Mouse (Mus musculus) forebrain, embryonic 11.5 days (tissue): Measurements from ENCODE around the gene Aplp1. TPM values are rescaled to one million over a fixed set of nuclear protein-coding genes. Genes with fewer than 3 reads are reported as not detected.

ENCODE experiments used
- polyA plus RNA-seq: library from polyadenylated mRNA; unstranded; fragments of >200 nt; fragmentation: Nextera tagmentation; extraction: Ambion mirVana; gene quantifications from 2 replicates; pipeline ENCODE4 v1.2.1, GENCODE M21; 2014

Aplp1 gene
- polyA plus RNA-seq, 1 experiment from 2014 or later: 99.2 TPM

Other genes with a start within 250 kb of the Aplp1 start
- 39.7 and 47.7 TPM in 2 replicates for gene Capns1, start 246.7 kb downstream of the Aplp1 start, polyA plus RNA-seq
- gene Polr2i, start 213.6 kb downstream of the Aplp1 start, polyA plus RNA-seq: 166 and 167 TPM in 2 replicates
- 235 and 270 TPM in 2 replicates for gene Tbcb, start 213.3 kb downstream of the Aplp1 start, polyA plus RNA-seq
- not detected in 2 replicates for gene Ovol3, start 209.8 kb downstream of the Aplp1 start, polyA plus RNA-seq
- 0.13 and 0.56 TPM in 2 replicates for gene Thap8, start 165.4 kb downstream of the Aplp1 start, polyA plus RNA-seq
- 21.7 and 26.4 TPM in 2 replicates for gene Wdr62, start 165.1 kb downstream of the Aplp1 start, polyA plus RNA-seq
- 98.8 and 110 TPM in 2 replicates for gene Clip3, start 153.8 kb downstream of the Aplp1 start, polyA plus RNA-seq
- gene Alkbh6, start 136.8 kb downstream of the Aplp1 start, polyA plus RNA-seq: 71.3 and 83.8 TPM in 2 replicates
- 29.2 and 30.2 TPM in 2 replicates for gene Syne4, start 130.7 kb downstream of the Aplp1 start, polyA plus RNA-seq
- gene E130208F15Rik, start 123.8 kb downstream of the Aplp1 start, polyA plus RNA-seq: not detected in 2 replicates
- gene Sdhaf1, start 121.6 kb downstream of the Aplp1 start, polyA plus RNA-seq: 21.8 and 23.5 TPM in 2 replicates
- 7.2 TPM in 2 replicates for gene Lrfn3, start 82.8 kb downstream of the Aplp1 start, polyA plus RNA-seq
- 9.6 and 15.2 TPM in 2 replicates for gene Tyrobp, start 31.8 kb downstream of the Aplp1 start, polyA plus RNA-seq
- gene Hcst, start 25.7 kb downstream of the Aplp1 start, polyA plus RNA-seq: 1.0 TPM in 1 of 2 replicates, not detected in the other
- gene Nfkbid, start 23.8 kb downstream of the Aplp1 start, polyA plus RNA-seq: 1.3 and 1.6 TPM in 2 replicates
- 0.55 and 0.61 TPM in 2 replicates for gene Kirrel2, start 12.2 kb upstream of the Aplp1 start, polyA plus RNA-seq
- 0.21 and 0.24 TPM in 2 replicates for gene Nphs1, start 12.8 kb upstream of the Aplp1 start, polyA plus RNA-seq
- gene Prodh2, start 48.1 kb upstream of the Aplp1 start, polyA plus RNA-seq: not detected in 2 replicates
- gene Arhgap33, start 89.5 kb upstream of the Aplp1 start, polyA plus RNA-seq: 66.0 and 72.7 TPM in 2 replicates
- 5.5 and 7.4 TPM in 2 replicates for gene Hspb6, start 106.6 kb upstream of the Aplp1 start, polyA plus RNA-seq
- gene Proser3, start 106.8 kb upstream of the Aplp1 start, polyA plus RNA-seq: 20.0 and 23.6 TPM in 2 replicates
- gene Lin37, start 114.3 kb upstream of the Aplp1 start, polyA plus RNA-seq: 45.7 and 50.2 TPM in 2 replicates
- gene U2af1l4, start 117.8 kb upstream of the Aplp1 start, polyA plus RNA-seq: 89.2 and 97.5 TPM in 2 replicates
- gene Gm49396, start 117.8 kb upstream of the Aplp1 start, polyA plus RNA-seq: 12.1 and 13.6 TPM in 2 replicates
- 96.1 and 99.3 TPM in 2 replicates for gene Psenen, start 118.1 kb upstream of the Aplp1 start, polyA plus RNA-seq
- 4.7 and 6.0 TPM in 2 replicates for gene Igflr1, start 119.9 kb upstream of the Aplp1 start, polyA plus RNA-seq
- gene Kmt2b, start 143.2 kb upstream of the Aplp1 start, polyA plus RNA-seq: 14.3 TPM in 2 replicates
- 0.15 and 0.31 TPM in 2 replicates for gene Zbtb32, start 153.4 kb upstream of the Aplp1 start, polyA plus RNA-seq
- gene Upk1a, start 167.3 kb upstream of the Aplp1 start, polyA plus RNA-seq: 0.31 and 0.73 TPM in 2 replicates
- 700 and 735 TPM in 2 replicates for gene Cox6b1, start 180.6 kb upstream of the Aplp1 start, polyA plus RNA-seq
- not detected in 2 replicates for gene Etv2, start 190.3 kb upstream of the Aplp1 start, polyA plus RNA-seq
- 131 and 138 TPM in 2 replicates for gene Rbm42, start 204.8 kb upstream of the Aplp1 start, polyA plus RNA-seq
- gene Haus5, start 219.5 kb upstream of the Aplp1 start, polyA plus RNA-seq: 68.9 and 76.6 TPM in 2 replicates
- gene Pmis2, start 226.1 kb upstream of the Aplp1 start, polyA plus RNA-seq: not detected in 2 replicates